Mouse (Mus musculus): Measurements from ENCODE around the gene Asic2.

DNA sequence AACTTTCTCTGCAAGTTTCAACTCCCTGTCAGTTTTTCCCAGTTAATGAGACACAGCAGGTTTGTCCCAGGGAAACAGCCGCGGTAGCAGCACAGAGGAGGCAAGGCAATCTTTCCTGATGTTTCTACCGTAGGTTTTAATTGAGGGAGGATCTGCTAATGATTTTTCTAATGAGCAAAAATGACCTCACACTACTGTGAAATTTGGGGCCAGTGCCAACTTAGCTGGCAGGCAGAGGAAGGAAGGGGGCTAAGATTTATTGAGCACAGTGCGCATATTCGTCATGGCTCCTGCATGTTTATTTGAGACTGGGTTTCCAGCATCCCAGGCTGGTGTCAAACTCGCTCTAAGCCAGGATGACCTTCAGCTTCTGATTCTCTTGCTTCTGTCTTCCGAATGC lies 957.5 kb downstream of the Asic2 start:
- no peak for TF ChIP-seq TAL1 (IDR thresholded peaks at IDR 0.05; ENCODE audit: low read length)
- TF ChIP-seq GATA1 (IDR thresholded peaks at IDR 0.05; ENCODE audit: low read length) = no peak
